Mouse (Mus musculus): ENCODE measurements at regions not wholly inside any gene's neighbourhood (a gene's known extent, or its start where the extent isn't known, plus 50 kb on each side); places are given as distances from the start of the nearest gene placed in this dataset.

- DNase-seq (ENCODE audit: extremely low spot score), result no peak
Measured at GRCm38 (mm10) chr8:87019795-87020194, 134.7 kb upstream of the N4bp1 start.

- DNase-seq (ENCODE audit: extremely low spot score), result no peak
Measured at GRCm38 (mm10) chr8:86975546-86975945, 90.5 kb upstream of the N4bp1 start.

GRCm38 (mm10) chr8:86971736-86972135 lies 86.7 kb upstream of the N4bp1 start:
- DNase-seq (ENCODE audit: extremely low spot score), result no peak

- DNase-seq (ENCODE audit: extremely low spot score), result no peak
Measured at GRCm38 (mm10) chr8:86969051-86969450, 84.0 kb upstream of the N4bp1 start.

- DNase-seq (ENCODE audit: extremely low spot score), result peak; percentile 44
Measured at GRCm38 (mm10) chr8:86967891-86968311, 82.8 kb upstream of the N4bp1 start.

- DNase-seq (ENCODE audit: extremely low spot score), result peak; percentile 6
Measured at GRCm38 (mm10) chr8:86961218-86962195, 76.4 kb upstream of the N4bp1 start.
